Mouse (Mus musculus) liver, postnatal 0 days (tissue): ENCODE measurements around the gene Fhit. TPM values are rescaled to one million over a fixed set of nuclear protein-coding genes. Genes with fewer than 3 reads are reported as not detected.

Experiments
- ATAC-seq: fragments of 200-750 bp; cut with Nextera tagmentation; 2 replicates; pipeline ENCODE4 v1.8.0; 2017; ENCODE audit warnings: mild to moderate bottlenecking, moderate library complexity
- DNase-seq: peaks from one replicate; pipeline ENCODE4 v3.0.0-alpha.2; 2016
- H3K27ac ChIP-seq: fragments of 300-500 bp; sonication (generic); 2 replicates; pipeline ENCODE4 v1.5.1; 2014; ENCODE audit warnings: antibody characterized with exemption, moderate library complexity, mild to moderate bottlenecking, low read depth
- H3K27me3 ChIP-seq: fragments of 300-500 bp; sonication (generic); 2 replicates; pipeline ENCODE4 v1.6.1; 2014; ENCODE audit warnings: low read length, control low read depth, mixed read lengths; ENCODE audit not compliant: insufficient read depth
- H3K36me3 ChIP-seq: fragments of 300-500 bp; sonication (generic); replicated peaks from 2 replicates; pipeline ENCODE4 v1.6.1; 2014; ENCODE audit warnings: mild to moderate bottlenecking, control low read depth, low read length, moderate library complexity, mixed read lengths; ENCODE audit not compliant: insufficient read depth
- H3K4me1 ChIP-seq: fragments of 300-500 bp; sonication (generic); 2 replicates; pipeline ENCODE4 v1.6.1; 2014; ENCODE audit warnings: antibody characterized with exemption, mild to moderate bottlenecking, control low read depth; ENCODE audit not compliant: insufficient read depth
- H3K4me2 ChIP-seq: fragments of 300-500 bp; sonication (generic); 2 replicates; pipeline ENCODE4 v1.6.1; 2014; ENCODE audit warnings: low read depth, mild to moderate bottlenecking, low read length, moderate library complexity, mixed read lengths
- H3K4me3 ChIP-seq: fragments of 300-500 bp; sonication (generic); 2 replicates; pipeline ENCODE4 v1.5.1; 2014; ENCODE audit warnings: low read depth, low read length
- H3K9ac ChIP-seq: fragments of 300-500 bp; sonication (generic); replicated peaks from 2 replicates; pipeline ENCODE4 v1.6.1; 2014; ENCODE audit warnings: mild to moderate bottlenecking, moderate library complexity
- H3K9me3 ChIP-seq: fragments of 300-500 bp; sonication (generic); 2 replicates; pipeline ENCODE4 v1.6.1; 2016; ENCODE audit warnings: mild to moderate bottlenecking, control low read depth, low read length, mixed read lengths
- CTCF ChIP-seq: sonication (generic); IDR thresholded peaks from 2 replicates; pipeline ENCODE4 v1.5.1; 2016; ENCODE audit warnings: antibody characterized with exemption, low read depth
- EP300 ChIP-seq: IDR thresholded peaks from 2 replicates; pipeline ENCODE4 v1.6.1; 2016; ENCODE audit warnings: antibody characterized with exemption, low read depth, mild to moderate bottlenecking
- WGBS: fragments of 180-500 bp; shearing (Covaris S2); extraction: QIAGEN DNeasy Blood & Tissue Kit; methylation state at CpG from one replicate; pipeline ENCODE4 v1.1.7; 2014; ENCODE audit not compliant: insufficient replicate concordance; 5-methylcytosine and 5-hydroxymethylcytosine counted together
- polyA plus RNA-seq: library from polyadenylated mRNA; unstranded; fragments of >200 nt; fragmentation: Nextera tagmentation; extraction: Ambion mirVana; gene quantifications from 2 replicates; pipeline ENCODE4 v1.2.1, GENCODE M21; 2015

Gene Fhit
- polyA plus RNA-seq, 1 experiment from 2014 or later, result 8.1 TPM

DNA sequence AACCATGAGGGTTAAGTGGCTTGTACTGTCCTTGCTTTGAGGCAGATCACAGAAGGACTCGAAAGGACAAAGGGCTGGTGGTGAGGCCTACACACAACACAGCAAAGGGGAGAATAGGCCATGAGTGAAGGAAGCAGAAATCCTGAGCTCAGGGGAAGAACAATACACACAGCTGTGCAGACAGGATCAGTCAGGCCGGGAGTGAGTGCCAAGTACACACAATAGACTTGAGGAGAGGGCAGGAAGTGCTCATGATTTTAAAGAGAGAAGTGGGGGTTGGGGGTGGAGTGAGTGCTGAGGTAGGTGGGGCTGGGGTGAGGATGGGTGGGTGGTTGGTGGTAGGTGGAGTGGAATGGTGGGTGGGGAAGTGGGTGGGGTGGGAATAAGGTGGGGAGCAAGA lies 635.0 kb downstream of the Fhit start:
- DNase-seq (no peak), ATAC-seq (no peak)
- 33% methylated on average over 2 of the region's 2 CpGs for WGBS
- Histone ChIP-seq H3K4me2 (no peak overlapping the region), H3K27me3 (no peaks in the 10 kb centered on the region), H3K4me3 (no peak overlapping the region), H3K36me3 (no peaks in the 10 kb centered on the region), H3K27ac (no peak overlapping the region), H3K4me1 (no peaks in the 10 kb centered on the region), H3K9ac (no peak overlapping the region), H3K9me3 (no peaks in the 10 kb centered on the region)
- TF ChIP-seq EP300 (no peak), CTCF (no peak)

DNA sequence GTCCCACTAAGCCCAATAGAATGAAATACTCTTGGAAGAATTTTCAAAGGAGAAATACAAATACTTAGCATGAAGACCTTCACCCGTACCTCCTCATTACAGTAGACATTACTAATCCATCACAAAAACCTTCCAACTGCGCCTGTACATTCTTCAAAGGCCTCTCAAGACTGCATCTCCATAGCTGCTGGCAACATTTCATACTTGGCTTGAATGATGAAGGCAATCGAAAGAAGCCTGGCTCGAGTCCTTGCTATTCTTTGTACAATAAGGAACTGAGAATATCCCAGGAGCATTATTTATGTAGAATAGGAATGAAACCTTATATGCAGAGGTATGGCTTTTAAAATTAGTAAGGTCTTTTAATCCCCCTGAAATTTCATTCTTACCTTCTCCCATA lies 636.0 kb downstream of the Fhit start:
- DNase-seq, result no peak
- no peak overlapping the region for H3K4me2 ChIP-seq
- no peak overlapping the region for H3K4me3 ChIP-seq
- H3K4me1 ChIP-seq, result no peaks in the 10 kb centered on the region
- no peak overlapping the region for H3K9ac ChIP-seq
- H3K9me3 ChIP-seq, result no peaks in the 10 kb centered on the region
- no peaks in the 10 kb centered on the region for H3K27me3 ChIP-seq
- ATAC-seq, result no peak
- H3K27ac ChIP-seq, result no peak overlapping the region
- TF ChIP-seq EP300 (no peak), CTCF (no peak)
- no peaks in the 10 kb centered on the region for H3K36me3 ChIP-seq
- 69% methylated on average over 4 of the region's 4 CpGs for WGBS

DNA sequence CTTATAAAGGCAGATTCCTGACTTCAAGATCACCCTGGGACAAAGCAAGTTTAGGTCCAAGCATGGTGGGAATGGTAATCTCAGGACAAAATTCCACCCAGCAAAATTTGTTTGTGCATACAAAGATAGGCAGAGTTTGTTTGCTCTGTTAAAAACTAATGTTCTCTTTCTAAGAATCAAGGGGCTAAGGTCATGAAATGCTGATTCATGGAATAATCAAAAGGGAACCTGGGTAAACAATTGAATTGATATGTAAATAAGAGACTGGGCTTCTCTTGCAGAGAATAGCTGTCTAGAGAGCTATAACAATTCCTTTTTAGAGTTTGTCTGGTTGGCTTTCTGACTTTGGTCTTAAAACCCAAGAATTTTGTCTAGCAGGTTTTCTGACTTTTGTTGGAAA lies 647.8 kb downstream of the Fhit start:
- no peak overlapping the region for H3K4me3 ChIP-seq
- H3K36me3 ChIP-seq, result no peaks in the 10 kb centered on the region
- no peak overlapping the region for H3K27ac ChIP-seq
- no peak overlapping the region for H3K4me2 ChIP-seq
- H3K9ac ChIP-seq, result no peak overlapping the region
- no peak for DNase-seq
- no peak for TF ChIP-seq CTCF
- no peak for TF ChIP-seq EP300
- H3K4me1 ChIP-seq, result no peaks in the 10 kb centered on the region
- H3K27me3 ChIP-seq, result no peaks in the 10 kb centered on the region
- ATAC-seq, result no peak
- H3K9me3 ChIP-seq, result 0 out of 2 replicates have a peak, but pooled peaks cover 4% of the 10 kb centered on the region

GRCm38 (mm10) chr14:10509252-10509651 lies 652.6 kb downstream of the Fhit start:
- ATAC-seq (no peak), DNase-seq (no peak)
- H3K9ac ChIP-seq, result no peak overlapping the region
- no peak overlapping the region for H3K4me3 ChIP-seq
- H3K36me3 ChIP-seq, result no peaks in the 10 kb centered on the region
- H3K27me3 ChIP-seq, result no peaks in the 10 kb centered on the region
- H3K9me3 ChIP-seq, result 0 out of 2 replicates have a peak, but pooled peaks cover 4% of the 10 kb centered on the region
- no peak for TF ChIP-seq EP300
- TF ChIP-seq CTCF, result no peak
- no peak overlapping the region for H3K4me2 ChIP-seq
- no peak overlapping the region for H3K27ac ChIP-seq
- H3K4me1 ChIP-seq, result no peaks in the 10 kb centered on the region

- H3K27ac ChIP-seq, result no peak overlapping the region
- H3K27me3 ChIP-seq, result no peaks in the 10 kb centered on the region
- no peak overlapping the region for H3K4me3 ChIP-seq
- H3K4me2 ChIP-seq, result no peak overlapping the region
- no peaks in the 10 kb centered on the region for H3K4me1 ChIP-seq
- ATAC-seq (no peak), DNase-seq (no peak)
- WGBS, result 55% methylated on average over 1 of the region's 1 CpGs
- no peaks in the 10 kb centered on the region for H3K9me3 ChIP-seq
- no peak overlapping the region for H3K9ac ChIP-seq
- no peaks in the 10 kb centered on the region for H3K36me3 ChIP-seq
- TF ChIP-seq CTCF (no peak), EP300 (no peak)
Measured at GRCm38 (mm10) chr14:10507560-10507959, 654.3 kb downstream of the Fhit start.

GRCm38 (mm10) chr14:10485798-10486197 lies 676.0 kb downstream of the Fhit start:
- Histone ChIP-seq H3K27me3 (no peaks in the 10 kb centered on the region), H3K9me3 (no peaks in the 10 kb centered on the region), H3K4me3 (no peak overlapping the region), H3K36me3 (no peaks in the 10 kb centered on the region), H3K4me1 (no peaks in the 10 kb centered on the region), H3K27ac (no peak overlapping the region), H3K4me2 (no peak overlapping the region), H3K9ac (no peak overlapping the region)
- WGBS, result 59% methylated on average over 3 of the region's 3 CpGs
- DNase-seq (no peak), ATAC-seq (no peak)
- no peak for TF ChIP-seq EP300
- no peak for TF ChIP-seq CTCF
